Mouse (Mus musculus) left cerebral cortex, postnatal 10 days (tissue): ENCODE measurements around the gene Creg2. TPM values are rescaled to one million over a fixed set of nuclear protein-coding genes. Genes with fewer than 3 reads are reported as not detected.
"Not testable (repeated sequence)": the region's sequence is repeated elsewhere in the genome, so short reads cannot be mapped to it uniquely, and the experiment has no call there.

Source experiments
- DNase-seq, 2 experiments: peaks; one replicate each; pipeline ENCODE4 v3.0.0; 2021 to 2022; ENCODE audit warnings: low spot score in 2 of 2, mixed read lengths in 1 of 2; ENCODE audit errors: extremely low spot score in 1 of 2
- intact Hi-C: fragments of 180-260 bp; cut with DNase I; formaldehyde crosslinking; loops from one replicate; pipeline ENCODE4 v1.15.1; 2025
- total RNA-seq, 2 experiments: library from RNA; stranded (reverse); gene quantifications; 2 replicates each; pipeline ENCODE4 v1.2.3; 2021

Creg2 gene
- total RNA-seq, 2 experiments from 2014 or later = 57.4 to 62.0 TPM

DNA sequence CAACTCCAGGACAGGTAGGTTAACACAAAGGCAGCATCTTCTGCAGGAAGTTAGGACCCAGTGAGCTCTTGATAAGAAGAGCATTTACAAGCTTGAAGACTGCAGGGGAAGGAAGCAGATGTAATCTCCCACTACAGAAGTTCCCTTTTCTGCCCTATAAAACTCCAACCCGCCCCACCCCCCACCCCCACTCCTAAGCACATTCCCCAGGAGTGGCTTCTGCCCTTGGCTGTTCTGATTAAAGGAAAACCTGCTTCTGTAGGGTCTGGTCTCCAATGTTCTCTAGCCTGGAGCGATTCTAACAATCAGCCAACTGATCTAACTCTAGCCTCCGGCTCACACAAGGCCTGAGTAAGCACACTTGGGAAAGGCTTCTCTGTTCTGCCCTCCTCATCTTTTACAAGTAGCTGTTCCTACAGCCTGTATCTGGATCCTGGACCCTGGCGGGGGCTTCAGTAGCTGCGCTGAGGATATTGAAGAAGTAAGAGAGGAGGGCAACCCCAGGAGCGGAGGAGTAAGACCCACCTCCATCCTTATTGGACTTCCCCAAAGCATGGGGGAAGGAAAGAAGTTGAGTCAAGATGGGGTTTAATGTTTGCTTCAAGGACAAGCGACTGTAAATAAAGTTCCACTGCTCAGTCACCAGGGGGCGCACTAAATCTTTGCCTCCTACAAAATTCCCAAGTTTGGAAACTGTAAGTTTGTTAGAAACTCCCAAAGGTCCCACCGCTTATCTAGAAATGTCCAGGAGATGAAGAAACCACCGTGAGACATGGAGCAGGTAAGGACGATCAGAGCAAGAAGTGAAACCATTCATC, 36.6 kb downstream of the Creg2 start:
- intact Hi-C loops = loop anchor here (2.0 kb wide), 1 partner anchor 36 kb away; the partner anchor contains the start of gene Creg2
- peak in 1 of 2 experiments; percentile 76 for DNase-seq

DNA sequence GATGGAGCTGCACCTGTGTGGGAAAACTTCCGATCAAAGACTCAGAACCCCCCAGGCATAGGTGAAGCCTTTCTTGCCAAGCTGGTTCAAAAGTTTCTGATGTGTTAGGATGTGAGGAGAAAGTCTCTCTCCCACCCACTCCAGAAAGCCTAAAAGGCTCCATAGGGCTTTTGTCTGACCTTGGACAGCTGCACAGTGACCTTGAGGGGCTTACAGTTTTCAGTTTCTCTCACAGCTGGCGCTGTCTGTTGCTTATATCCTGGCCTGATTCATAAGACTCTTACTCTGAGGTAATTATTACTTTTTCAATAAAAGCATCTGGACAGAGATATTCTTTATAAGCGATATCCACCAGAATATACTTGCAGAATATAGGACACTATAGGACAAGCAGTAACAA, 38.2 kb downstream of the Creg2 start:
- intact Hi-C loops = no loop called here
- no peak for DNase-seq

GRCm38 (mm10) chr1:39612491-39612890, 38.8 kb downstream of the Creg2 start:
- intact Hi-C loops = no loop called here
- DNase-seq = no peak

- intact Hi-C loops = no loop called here
- DNase-seq = no peak
Measured at GRCm38 (mm10) chr1:39608534-39608933, 42.7 kb downstream of the Creg2 start.

- intact Hi-C loops = no loop called here
- DNase-seq = no peak
Measured at GRCm38 (mm10) chr1:39602477-39602876, 48.8 kb downstream of the Creg2 start.

DNA sequence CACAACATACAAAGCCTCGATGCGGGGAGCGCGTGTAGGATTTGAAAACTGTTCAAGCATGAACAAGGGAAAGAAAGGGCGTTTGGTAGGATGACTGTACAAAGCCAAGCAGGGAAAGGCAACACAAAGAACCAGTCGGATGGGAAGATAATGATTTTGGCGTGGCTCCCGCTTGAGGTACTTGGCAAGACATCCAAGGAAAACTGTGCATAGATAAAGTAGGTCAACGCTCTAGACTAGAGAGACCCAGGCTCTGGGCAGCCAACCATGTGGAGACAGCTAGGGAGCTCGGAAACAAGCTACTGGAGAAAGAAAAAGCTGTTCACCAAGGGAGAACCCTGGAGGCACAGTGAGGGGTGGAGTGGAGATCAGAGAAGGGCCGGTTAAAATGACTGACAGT, 52.5 kb downstream of the Creg2 start:
- intact Hi-C loops = no loop called here

DNA sequence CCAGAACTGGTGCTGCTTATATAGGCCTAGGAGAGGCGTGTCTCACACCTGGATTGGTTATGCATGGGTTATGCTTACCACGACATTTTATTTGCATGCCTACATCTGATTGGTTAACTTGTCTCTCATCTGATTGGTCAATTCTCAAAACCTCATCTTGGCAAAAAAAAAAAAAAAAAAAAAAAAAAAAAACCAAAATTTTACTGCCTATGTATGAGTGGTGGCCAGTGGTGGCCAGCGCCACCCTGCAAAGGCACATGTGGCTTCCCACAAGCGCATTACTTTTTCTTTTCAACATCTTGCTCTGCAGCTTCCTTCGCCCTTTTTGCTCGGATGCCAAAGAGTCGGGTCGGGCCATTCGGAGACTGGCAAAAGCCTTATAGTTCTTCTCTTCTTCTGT, 54.1 kb downstream of the Creg2 start:
- DNase-seq, intact Hi-C loops: not testable (repeated sequence)

More for the DNA sequence above, 52.5 kb downstream of the Creg2 start:
- peak; percentile 42 to 61 for DNase-seq

GRCm38 (mm10) chr1:39593836-39594235, 57.4 kb downstream of the Creg2 start:
- DNase-seq = no peak
- intact Hi-C loops = no loop called here

GRCm38 (mm10) chr1:39592090-39592489, 59.2 kb downstream of the Creg2 start:
- no peak for DNase-seq
- intact Hi-C loops = no loop called here

GRCm38 (mm10) chr1:39591557-39591956, 59.7 kb downstream of the Creg2 start:
- intact Hi-C loops = not testable (repeated sequence)

DNA sequence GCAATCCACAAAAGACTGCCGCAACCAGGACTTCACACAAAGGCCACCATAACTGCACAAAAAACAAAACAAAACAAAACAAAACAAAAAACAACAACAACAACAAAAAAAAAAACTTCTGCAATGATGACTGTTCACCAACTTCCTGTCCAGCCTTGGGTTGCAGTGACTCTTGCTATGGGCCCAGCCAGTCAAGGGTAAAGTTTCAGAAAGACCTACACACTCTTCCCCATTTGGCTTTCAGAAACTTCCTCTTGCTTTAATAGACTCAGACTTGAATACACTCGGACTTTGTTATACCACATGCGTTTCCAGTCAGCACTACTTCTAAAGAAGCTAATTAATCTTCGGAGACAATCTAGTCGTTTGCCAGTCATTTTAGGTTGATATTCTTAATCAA, 61.1 kb downstream of the Creg2 start:
- no peak for DNase-seq
- intact Hi-C loops = no loop called here

More at GRCm38 (mm10) chr1:39591557-39591956, 59.7 kb downstream of the Creg2 start:
- DNase-seq = not testable (repeated sequence)

DNA sequence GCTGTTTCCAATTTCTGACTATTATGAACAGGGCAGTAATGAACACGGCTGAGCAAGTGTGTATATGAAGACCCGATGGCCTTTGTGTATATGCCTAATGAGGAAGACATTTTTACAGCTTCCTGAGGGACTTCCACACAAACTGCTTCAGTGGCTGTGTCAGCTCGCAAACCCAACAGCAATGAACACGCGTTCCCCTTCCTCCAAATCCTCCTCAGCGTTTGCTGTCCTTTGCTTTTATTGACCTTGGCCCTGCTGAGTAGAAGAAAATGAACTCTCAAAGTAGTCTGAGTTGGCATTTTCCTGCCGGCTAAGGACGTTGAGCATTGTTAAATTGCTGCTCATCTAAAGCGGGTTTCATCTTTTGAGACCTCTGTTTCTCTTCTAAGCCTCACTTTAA, 65.9 kb downstream of the Creg2 start:
- no peak for DNase-seq
- intact Hi-C loops = no loop called here

DNA sequence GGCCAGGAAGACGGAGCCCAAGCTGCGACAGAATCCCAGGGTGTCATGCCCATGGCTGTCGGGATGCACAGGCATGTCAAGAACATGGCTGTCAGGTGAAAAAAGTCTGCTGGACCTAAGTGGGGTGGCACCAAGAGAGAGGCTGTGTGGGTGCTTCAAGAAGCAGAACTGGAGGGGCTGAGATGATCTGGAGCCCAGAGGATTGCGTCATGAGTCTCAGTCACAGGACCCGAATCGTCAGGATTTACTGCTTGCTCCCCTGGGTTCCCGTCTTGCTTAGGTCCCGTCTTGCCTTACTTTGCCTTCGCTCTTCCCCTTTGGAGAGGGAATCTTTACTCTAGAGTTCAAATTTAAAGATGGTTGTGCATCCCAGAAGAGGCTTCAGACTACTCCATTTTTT, 68.1 kb downstream of the Creg2 start:
- DNase-seq = no peak
- intact Hi-C loops = no loop called here

GRCm38 (mm10) chr1:39581215-39581614, 70.1 kb downstream of the Creg2 start:
- intact Hi-C loops = no loop called here
- no peak for DNase-seq

GRCm38 (mm10) chr1:39579139-39579538, 72.1 kb downstream of the Creg2 start:
- intact Hi-C loops = loop anchor here (10.0 kb wide), 1 partner anchor 76 kb away; the partner anchor contains the start of gene Creg2
- no peak for DNase-seq

DNA sequence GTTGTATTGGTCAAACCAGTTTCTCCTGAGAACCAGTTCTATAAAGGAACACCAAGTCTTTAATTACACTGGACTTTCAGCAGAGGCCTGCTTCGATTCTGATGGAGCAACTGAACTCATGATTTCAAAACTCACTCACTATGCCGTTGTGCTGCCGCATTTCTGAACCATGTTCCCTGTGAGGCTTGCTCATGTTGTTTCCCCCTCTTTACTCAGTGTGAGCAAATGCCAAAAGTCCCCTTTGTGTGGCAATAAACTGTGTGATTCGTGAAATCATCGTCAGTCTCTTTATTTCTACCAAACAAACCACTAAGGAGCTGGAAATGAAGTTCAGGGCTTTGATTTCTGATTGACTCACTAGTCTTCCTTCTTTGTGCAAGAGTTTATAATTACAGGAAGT, 72.8 kb downstream of the Creg2 start:
- intact Hi-C loops = loop anchor here (10.0 kb wide), 1 partner anchor 76 kb away; the partner anchor contains the start of gene Creg2
- DNase-seq = no peak

- intact Hi-C loops = loop anchor here (10.0 kb wide), 1 partner anchor 78 kb away; the partner anchor contains the start of gene Creg2
- DNase-seq = peak; percentile 92 to 97
Measured at GRCm38 (mm10) chr1:39577253-39577705, 74.0 kb downstream of the Creg2 start, which contains the start of gene Rnf149. Gene Rnf149 (minus strand): TSS chr1:39577405.

- intact Hi-C loops = loop anchor here (10.0 kb wide), 1 partner anchor 78 kb away; the partner anchor contains the start of gene Creg2
Measured at GRCm38 (mm10) chr1:39576431-39577243, 74.6 kb downstream of the Creg2 start.

GRCm38 (mm10) chr1:39575778-39576375, 75.4 kb downstream of the Creg2 start:
- intact Hi-C loops = loop anchor here (10.0 kb wide), 1 partner anchor 79 kb away; the partner anchor contains the start of gene Creg2
- no peak for DNase-seq

More at GRCm38 (mm10) chr1:39576431-39577243, 74.6 kb downstream of the Creg2 start:
- DNase-seq = peak in 1 of 2 experiments; percentile 75
